Mouse (Mus musculus) lung, adult 2 months (tissue): ENCODE measurements around the gene Hsf5.

Source experiments
- CTCF ChIP-seq: fragments of 200-500 bp; IDR thresholded peaks from 2 replicates; pipeline ENCODE4 v1.5.1; 2011; ENCODE audit warnings: mild to moderate bottlenecking, low read length, control low read depth; ENCODE audit not compliant: insufficient read depth
- POLR2A ChIP-seq: fragments of 200-500 bp; IDR thresholded peaks from 2 replicates; pipeline ENCODE4 v1.6.1; 2011; ENCODE audit warnings: low read depth, mild to moderate bottlenecking, control low read depth, low read length, borderline replicate concordance; ENCODE audit errors: extremely low read depth

DNA sequence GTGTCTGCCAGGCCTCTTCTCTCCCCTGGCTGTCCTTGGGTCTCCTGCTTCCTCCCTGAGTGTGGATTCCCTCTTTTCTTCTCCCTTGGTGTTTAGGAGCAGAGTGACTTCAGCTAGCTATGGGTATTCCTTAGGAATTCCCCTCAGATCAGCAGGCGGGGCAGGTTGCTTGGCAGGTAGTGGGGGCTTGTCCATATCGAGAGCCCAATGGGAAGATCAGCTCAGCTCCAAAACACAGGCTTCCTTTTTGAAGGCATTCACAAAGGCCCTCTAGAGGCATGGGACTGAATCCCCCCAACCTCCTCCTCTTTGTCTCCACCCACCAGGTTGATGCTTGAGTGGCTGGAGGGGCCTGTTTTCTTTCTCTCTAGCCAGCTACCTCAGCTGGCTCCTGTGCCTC is 20.5 kb upstream of the Hsf5 start:
- TF ChIP-seq CTCF (no peak), POLR2A (no peak)
